Mouse (Mus musculus) urinary bladder, postnatal 25 days (tissue): ENCODE data around the gene Ccdc124.

Experiments
- DNase-seq: peaks from one replicate; pipeline ENCODE4 v3.0.0; 2022; ENCODE audit warnings: low spot score

Gene Ccdc124

DNA sequence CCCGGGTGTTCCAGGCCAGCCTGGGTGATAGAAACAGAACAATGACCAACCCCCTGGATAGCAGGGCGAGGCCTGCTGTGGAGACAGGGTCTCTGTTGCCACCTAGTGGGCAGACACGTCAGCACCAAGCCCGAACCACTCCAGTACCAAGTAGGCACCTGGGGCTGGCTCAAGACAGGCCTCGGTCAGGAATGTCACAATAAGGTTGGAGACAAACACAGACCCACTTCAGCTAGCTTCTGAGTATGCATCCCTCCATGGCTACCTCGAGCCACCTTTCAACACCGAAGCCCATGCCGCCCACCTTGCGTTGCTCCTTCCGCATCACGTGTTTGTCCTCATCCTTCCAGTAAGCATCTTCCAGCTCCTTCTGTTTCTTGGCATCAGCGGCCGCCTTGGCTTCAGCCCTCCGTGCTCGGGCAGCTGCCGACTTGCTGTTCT lies 4.1 kb downstream of the Ccdc124 start:
- peak; percentile 61 for DNase-seq

GRCm38 (mm10) chr8:70869199-70869571 lies 4.5 kb downstream of the Ccdc124 start:
- DNase-seq = no peak

- no peak for DNase-seq
Measured at GRCm38 (mm10) chr8:70868559-70869198, 5.1 kb downstream of the Ccdc124 start.

DNA sequence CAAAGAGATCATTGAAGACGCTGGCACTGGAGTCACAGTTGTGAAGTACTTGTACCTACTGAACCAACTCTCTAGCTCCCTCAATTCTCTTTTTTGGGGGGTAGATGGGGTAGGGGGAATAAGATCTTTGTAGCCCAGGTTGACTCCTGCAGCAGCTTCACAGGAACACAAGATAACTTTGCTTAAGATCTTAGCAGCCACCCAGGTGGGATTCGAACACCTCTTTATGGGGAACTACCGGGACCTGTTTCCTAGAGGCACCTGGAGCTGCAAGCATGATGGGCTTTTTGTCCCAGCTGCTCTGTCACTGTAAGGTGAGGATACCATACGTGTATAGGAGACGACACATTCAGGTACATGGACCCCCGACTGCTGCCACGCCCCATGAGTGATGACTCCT lies 7.2 kb downstream of the Ccdc124 start:
- DNase-seq = no peak

DNA sequence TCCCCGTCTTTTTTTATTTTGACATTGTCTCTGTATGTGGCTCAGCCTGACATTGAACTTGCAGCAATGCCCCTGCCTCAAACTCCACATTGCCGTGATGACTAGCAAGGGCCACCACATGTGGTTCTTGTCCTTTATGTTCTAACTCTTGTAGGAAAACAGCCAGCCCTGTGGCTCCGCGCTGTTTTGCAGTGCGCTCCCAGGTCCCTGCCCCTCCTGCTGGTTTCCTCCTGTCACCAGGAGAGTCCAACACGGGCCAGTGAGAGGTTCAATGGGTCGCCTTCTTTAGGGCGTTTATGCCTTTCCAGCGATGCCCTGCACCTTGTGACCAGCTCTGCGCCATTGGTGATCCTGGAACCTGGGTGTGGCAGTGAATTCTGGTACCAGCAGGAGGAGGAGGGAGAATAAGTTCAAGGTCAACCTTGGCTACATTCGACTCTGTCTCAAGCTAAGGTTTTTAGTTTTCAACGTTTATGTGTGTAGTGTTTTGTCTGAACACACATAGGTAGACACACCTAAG lies 7.7 kb downstream of the Ccdc124 start:
- no peak for DNase-seq

- peak; percentile 97 for DNase-seq
Measured at GRCm38 (mm10) chr8:70865350-70866000, 8.3 kb downstream of the Ccdc124 start.

GRCm38 (mm10) chr8:70864712-70865221 lies 9.0 kb downstream of the Ccdc124 start:
- no peak for DNase-seq

- no peak for DNase-seq
Measured at GRCm38 (mm10) chr8:70863956-70864711, 9.6 kb downstream of the Ccdc124 start.

GRCm38 (mm10) chr8:70862824-70863641 lies 10.7 kb downstream of the Ccdc124 start, which contains the start of gene Kcnn1:
TSS of gene Kcnn1 (minus strand) at chr8:70863258.
- no peak for DNase-seq

DNA sequence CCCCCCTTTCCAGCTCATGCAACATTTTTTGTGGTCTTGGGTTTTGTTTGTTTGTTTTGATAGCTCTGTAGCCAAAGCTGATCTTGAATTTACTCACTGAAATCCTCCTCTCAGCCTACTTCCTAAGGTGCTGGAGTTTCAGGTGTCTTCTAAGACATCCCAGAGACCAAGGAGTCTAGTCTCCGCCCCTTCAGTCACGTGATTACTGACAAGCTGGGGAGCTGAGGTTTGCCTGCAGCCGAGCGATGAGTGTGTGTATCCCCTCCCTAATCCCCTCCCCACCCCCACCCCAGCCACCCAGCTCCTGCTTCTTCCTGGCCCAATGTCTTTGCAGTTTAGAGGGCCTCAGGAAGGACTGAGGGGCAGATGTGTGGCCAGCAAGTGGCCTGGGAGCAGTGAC lies 16.2 kb downstream of the Ccdc124 start:
- DNase-seq = no peak

GRCm38 (mm10) chr8:70856541-70857197 lies 17.1 kb downstream of the Ccdc124 start:
- DNase-seq = peak; percentile 68

DNA sequence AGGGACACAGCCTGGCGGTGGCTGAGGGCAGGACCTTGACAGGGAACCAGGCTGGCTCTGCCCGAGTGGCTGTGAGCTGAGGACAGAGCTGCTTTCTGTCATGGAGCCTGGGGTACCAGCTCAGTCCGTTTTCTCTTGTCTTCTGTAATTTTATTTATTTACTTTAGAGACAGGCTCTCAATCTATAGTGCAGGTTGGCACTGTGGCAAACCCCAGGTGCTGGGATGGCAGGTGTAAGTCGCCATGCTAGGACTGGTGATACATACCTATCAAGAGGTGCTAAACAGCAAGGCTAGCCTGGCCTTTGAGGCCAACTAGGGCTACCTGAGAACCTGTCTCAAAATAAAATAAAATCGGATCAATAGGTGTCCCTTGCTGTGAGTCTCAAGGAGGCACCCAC lies 17.7 kb downstream of the Ccdc124 start:
- DNase-seq = no peak

DNA sequence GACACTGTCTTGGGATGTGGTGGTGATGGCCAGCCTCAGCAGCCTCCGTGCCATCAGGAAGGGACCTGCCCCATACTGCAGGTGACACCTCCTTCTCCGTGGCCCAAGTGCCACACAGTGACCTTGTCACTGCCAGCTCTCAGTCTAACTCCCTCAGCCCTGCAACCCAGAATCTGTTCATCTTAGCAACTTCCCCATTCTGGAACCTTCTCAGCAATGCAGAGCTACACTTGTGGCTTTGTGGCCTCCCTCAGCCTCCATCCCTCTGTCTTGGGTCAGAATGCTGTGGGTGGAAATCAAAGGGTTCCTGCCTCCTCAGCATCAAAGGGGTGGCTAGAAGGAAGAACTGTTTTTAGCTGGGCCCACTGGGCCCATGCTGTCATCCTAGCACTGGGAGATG lies 19.9 kb downstream of the Ccdc124 start:
- DNase-seq = no peak

- no peak for DNase-seq
Measured at GRCm38 (mm10) chr8:70852595-70853231, 21.0 kb downstream of the Ccdc124 start.

GRCm38 (mm10) chr8:70851837-70852236 lies 21.9 kb downstream of the Ccdc124 start:
- DNase-seq = no peak

DNA sequence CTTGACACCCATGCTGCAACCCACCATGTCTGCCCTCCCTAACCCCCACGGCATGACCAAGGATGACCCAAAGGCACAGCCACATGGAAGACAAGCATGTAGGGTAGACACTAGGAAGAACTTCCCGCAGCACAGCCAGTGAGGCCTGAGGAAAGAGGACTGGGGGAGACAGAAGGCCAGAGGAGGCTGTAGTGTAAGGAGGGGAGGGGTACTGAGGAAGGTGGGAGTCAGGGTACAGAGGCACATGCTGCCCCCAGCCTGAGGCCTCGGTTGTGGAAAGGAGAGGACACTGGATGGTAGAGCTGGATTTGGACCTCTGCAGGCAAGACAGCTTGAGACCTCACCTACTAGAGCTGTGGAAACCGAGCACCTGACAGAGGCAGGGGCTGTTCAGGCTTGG lies 22.8 kb downstream of the Ccdc124 start:
- DNase-seq = no peak

GRCm38 (mm10) chr8:70850132-70850845 lies 23.4 kb downstream of the Ccdc124 start:
- DNase-seq = no peak

DNA sequence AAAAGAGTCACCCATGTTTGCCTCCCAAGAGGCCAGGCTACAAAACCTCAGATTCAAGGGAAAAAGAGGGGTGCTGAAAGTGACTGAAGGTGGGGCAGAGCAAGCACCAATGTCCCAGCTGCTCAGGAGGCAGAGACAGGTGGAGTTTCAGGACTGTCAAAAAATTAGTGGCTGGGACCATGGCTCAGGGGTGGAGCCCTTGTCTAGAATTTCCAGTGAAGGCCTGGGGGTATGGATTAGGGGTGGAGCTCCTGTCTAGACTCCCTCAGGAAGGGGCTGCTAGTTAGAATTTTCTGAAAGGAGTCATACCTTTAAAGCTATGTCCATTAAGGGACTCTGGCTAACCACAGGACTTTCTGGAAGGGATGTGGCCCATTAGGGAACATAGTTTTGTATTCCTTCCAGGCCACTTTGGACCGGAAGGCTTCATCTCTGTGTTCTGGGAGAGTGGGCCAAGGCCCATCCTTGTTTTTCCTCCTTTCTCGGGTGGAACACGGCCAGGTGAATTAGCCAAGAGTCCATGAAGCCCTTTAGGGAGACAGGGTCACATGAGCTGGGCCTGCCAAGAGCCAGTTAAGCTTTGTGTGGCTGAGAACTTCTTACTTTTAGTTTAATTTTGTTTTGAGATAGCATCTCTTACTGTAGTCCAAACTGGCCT lies 24.3 kb downstream of the Ccdc124 start:
- no peak for DNase-seq

- DNase-seq = no peak
Measured at GRCm38 (mm10) chr8:70846371-70847154, 27.2 kb downstream of the Ccdc124 start.
